Mouse (Mus musculus) adrenal gland (tissue): Measurements from ENCODE around the gene Wnt11.

ENCODE experiments used
- intact Hi-C: fragments of 180-260 bp; cut with DNase I; formaldehyde crosslinking; loops from one replicate; pipeline ENCODE4 v1.15.1; 2025

The Wnt11 gene

GRCm38 (mm10) chr7:98903884-98904283 is 69.0 kb downstream of the Wnt11 start:
- intact Hi-C loops, result no loop called here
